Mouse (Mus musculus) heart, embryonic 13.5 days (tissue): ENCODE measurements around the gene Gm648. TPM values are rescaled to one million over a fixed set of nuclear protein-coding genes. Genes with fewer than 3 reads are reported as not detected.
"Not testable (repeated sequence)": the region's sequence is repeated elsewhere in the genome, so short reads cannot be mapped to it uniquely, and the experiment has no call there.

Experiments used
- ATAC-seq: fragments of 200-750 bp; cut with Nextera tagmentation; 2 replicates; pipeline ENCODE4 v1.8.0; 2017; ENCODE audit warnings: moderate TSS enrichment; ENCODE audit not compliant: insufficient number of reproducible peaks, low FRiP score, low TSS enrichment; ENCODE audit errors: extremely low read depth
- H3K27ac ChIP-seq: fragments of 300-500 bp; sonication (generic); replicated peaks from 2 replicates; pipeline ENCODE4 v1.5.1; 2015; ENCODE audit warnings: moderate library complexity, mild to moderate bottlenecking, inconsistent platforms
- H3K27me3 ChIP-seq: fragments of 300-500 bp; sonication (generic); replicated peaks from 2 replicates; pipeline ENCODE4 v1.6.1; 2015; ENCODE audit warnings: mild to moderate bottlenecking, inconsistent platforms
- H3K36me3 ChIP-seq: fragments of 300-500 bp; sonication (generic); 2 replicates; pipeline ENCODE4 v1.6.1; 2015; ENCODE audit warnings: mild to moderate bottlenecking, inconsistent platforms
- H3K4me1 ChIP-seq: fragments of 300-500 bp; sonication (generic); 2 replicates; pipeline ENCODE4 v1.6.1; 2015; ENCODE audit warnings: inconsistent platforms
- H3K4me2 ChIP-seq: fragments of 300-500 bp; sonication (generic); 2 replicates; pipeline ENCODE4 v1.6.1; 2015; ENCODE audit warnings: inconsistent platforms, mild to moderate bottlenecking, moderate library complexity
- H3K4me3 ChIP-seq: fragments of 300-500 bp; sonication (generic); 2 replicates; pipeline ENCODE4 v1.5.1; 2015; ENCODE audit warnings: moderate library complexity, mild to moderate bottlenecking, inconsistent platforms
- H3K9ac ChIP-seq: fragments of 300-500 bp; sonication (generic); 2 replicates; pipeline ENCODE4 v1.6.1; 2015; ENCODE audit warnings: inconsistent platforms, mild to moderate bottlenecking, moderate library complexity
- H3K9me3 ChIP-seq: fragments of 300-500 bp; sonication (generic); 2 replicates; pipeline ENCODE4 v1.6.1; 2016; ENCODE audit warnings: inconsistent platforms
- WGBS: fragments of 180-500 bp; shearing (Covaris S2); methylation state at CpG from one replicate; pipeline ENCODE4 v1.1.7; 2015; ENCODE audit warnings: mixed read lengths; 5-methylcytosine and 5-hydroxymethylcytosine counted together
- polyA plus RNA-seq: library from polyadenylated mRNA; unstranded; fragments of >200 nt; fragmentation: Nextera tagmentation; extraction: Ambion mirVana; gene quantifications from 2 replicates; pipeline ENCODE4 v1.2.1, GENCODE M21; 2015

Gm648 gene
- not detected in 2 replicates for polyA plus RNA-seq

DNA sequence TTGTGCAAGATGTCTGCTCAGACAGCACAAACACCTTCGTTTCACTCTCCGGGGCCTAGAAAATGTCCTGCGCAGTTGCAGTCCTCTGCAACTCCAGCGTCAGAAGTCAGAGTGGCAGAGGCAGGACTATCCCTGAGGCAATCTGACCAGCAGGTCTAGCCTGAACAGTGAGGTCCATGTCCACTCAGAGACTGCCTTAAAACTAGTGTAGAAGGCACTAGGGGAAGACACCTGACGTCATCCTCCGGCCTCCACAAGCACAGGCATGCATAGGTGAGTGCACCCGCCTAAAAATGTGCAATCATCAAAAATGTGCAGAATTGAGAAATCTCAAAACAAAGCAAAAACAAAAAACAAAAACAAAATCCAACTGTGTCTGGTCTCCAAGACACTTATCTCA, at the start of gene Gm648:
Gene Gm648 (minus strand): TSS at position 101 of the 400 bp plus-strand sequence.
- ATAC-seq = no peak
- 82% methylated on average over 7 of the region's 7 CpGs for WGBS

GRCm38 (mm10) chrX:56597887-56598640, 48.7 kb upstream of the Gm648 start, which contains the start of gene Mmgt1:
Gene Mmgt1 (minus strand): TSS chrX:56598069.
- H3K27ac ChIP-seq = peak within 1 kb of the TSS; percentile 76
- H3K4me3 ChIP-seq = peak within 1 kb of the TSS; percentile 78
- peak within 1 kb of the TSS; percentile 68 for H3K4me2 ChIP-seq
- H3K27me3 ChIP-seq = no peaks in the 10 kb centered on the region
- WGBS = 6% methylated on average over 39 of the region's 44 CpGs
- H3K9ac ChIP-seq = peak within 1 kb of the TSS; percentile 89
- ATAC-seq = peak; percentile 92
- H3K36me3 ChIP-seq = no peaks in the 10 kb centered on the region
- H3K9me3 ChIP-seq = no peaks in the 10 kb centered on the region
- H3K4me1 ChIP-seq = peaks cover 7% of the 10 kb centered on the region

More for the DNA sequence above, at the start of gene Gm648:
- Histone ChIP-seq H3K27me3 (no peaks in the 10 kb centered on the region), H3K4me3 (no peak within 1 kb of the TSS), H3K4me2 (no peak within 1 kb of the TSS), H3K9ac (no peak within 1 kb of the TSS), H3K36me3 (no peaks in the 10 kb centered on the region), H3K27ac (no peak within 1 kb of the TSS), H3K4me1 (no peaks in the 10 kb centered on the region), H3K9me3 (no peaks in the 10 kb centered on the region)

- H3K27me3 ChIP-seq = no peaks in the 10 kb centered on the region
- H3K4me1 ChIP-seq = peaks cover 7% of the 10 kb centered on the region
- peak overlapping the region; percentile 89 for H3K9ac ChIP-seq
- H3K9me3 ChIP-seq = no peaks in the 10 kb centered on the region
- H3K4me2 ChIP-seq = peak overlapping the region; percentile 67
- H3K4me3 ChIP-seq = peak overlapping the region; percentile 78
- no peaks in the 10 kb centered on the region for H3K36me3 ChIP-seq
- 10% methylated on average over 25 of the region's 25 CpGs for WGBS
- peak; percentile 27; the same call in 1 of the 2 replicates for ATAC-seq
- H3K27ac ChIP-seq = peak overlapping the region; percentile 76
These were observed 47.9 kb upstream of the Gm648 start for GRCm38 (mm10) chrX:56597219-56597886.

DNA sequence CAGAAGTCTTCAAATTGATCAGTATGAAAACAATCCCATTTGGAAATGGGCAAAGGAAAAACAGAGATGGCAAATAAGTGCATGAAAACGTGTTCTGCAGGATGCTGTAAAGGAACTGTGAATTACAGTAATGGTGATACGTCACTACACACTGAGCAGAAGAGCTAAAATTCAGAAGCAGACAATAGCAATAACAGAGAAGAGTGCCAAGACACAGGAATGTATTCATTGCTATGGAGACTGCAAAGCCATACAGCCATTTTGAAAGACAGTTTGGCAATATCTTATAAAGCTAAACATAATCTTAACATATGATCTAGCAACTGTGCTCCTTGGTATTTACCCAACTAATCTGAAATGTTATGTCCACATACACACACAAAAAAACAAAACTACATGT, 28.8 kb upstream of the Gm648 start:
- no peak overlapping the region for H3K4me2 ChIP-seq
- H3K9me3 ChIP-seq = no peaks in the 10 kb centered on the region
- H3K27ac ChIP-seq = no peak overlapping the region
- H3K4me1 ChIP-seq = no peaks in the 10 kb centered on the region
- H3K27me3 ChIP-seq = no peaks in the 10 kb centered on the region
- ATAC-seq = no peak
- 66% methylated on average over 2 of the region's 2 CpGs for WGBS
- no peak overlapping the region for H3K4me3 ChIP-seq
- H3K36me3 ChIP-seq = no peaks in the 10 kb centered on the region
- no peak overlapping the region for H3K9ac ChIP-seq

GRCm38 (mm10) chrX:56572465-56572864, 23.1 kb upstream of the Gm648 start:
- Histone ChIP-seq H3K4me2 (no peak overlapping the region), H3K9ac (no peak overlapping the region), H3K9me3 (no peaks in the 10 kb centered on the region), H3K27me3 (no peaks in the 10 kb centered on the region), H3K27ac (no peak overlapping the region), H3K4me1 (no peaks in the 10 kb centered on the region), H3K4me3 (no peak overlapping the region), H3K36me3 (no peaks in the 10 kb centered on the region)
- ATAC-seq = no peak
- WGBS = 16% methylated on average over 6 of the region's 6 CpGs

GRCm38 (mm10) chrX:56553584-56553983, 4.2 kb upstream of the Gm648 start:
- WGBS = 74% methylated on average over 3 of the region's 3 CpGs

GRCm38 (mm10) chrX:56537162-56537561, 12.2 kb downstream of the Gm648 start:
- H3K36me3 ChIP-seq = no peaks in the 10 kb centered on the region
- H3K27me3 ChIP-seq = no peaks in the 10 kb centered on the region
- H3K9me3 ChIP-seq = no peaks in the 10 kb centered on the region
- no peak overlapping the region for H3K4me2 ChIP-seq
- 53% methylated on average over 4 of the region's 4 CpGs for WGBS
- ATAC-seq = no peak
- no peaks in the 10 kb centered on the region for H3K4me1 ChIP-seq
- H3K9ac ChIP-seq = no peak overlapping the region
- H3K4me3 ChIP-seq = no peak overlapping the region
- H3K27ac ChIP-seq = no peak overlapping the region

More at GRCm38 (mm10) chrX:56553584-56553983, 4.2 kb upstream of the Gm648 start:
- Histone ChIP-seq H3K27me3 (no peaks in the 10 kb centered on the region), H3K9ac (no peak overlapping the region), H3K9me3 (no peaks in the 10 kb centered on the region), H3K4me2 (no peak overlapping the region), H3K27ac (no peak overlapping the region), H3K36me3 (no peaks in the 10 kb centered on the region), H3K4me3 (no peak overlapping the region), H3K4me1 (no peaks in the 10 kb centered on the region)
- no peak for ATAC-seq

DNA sequence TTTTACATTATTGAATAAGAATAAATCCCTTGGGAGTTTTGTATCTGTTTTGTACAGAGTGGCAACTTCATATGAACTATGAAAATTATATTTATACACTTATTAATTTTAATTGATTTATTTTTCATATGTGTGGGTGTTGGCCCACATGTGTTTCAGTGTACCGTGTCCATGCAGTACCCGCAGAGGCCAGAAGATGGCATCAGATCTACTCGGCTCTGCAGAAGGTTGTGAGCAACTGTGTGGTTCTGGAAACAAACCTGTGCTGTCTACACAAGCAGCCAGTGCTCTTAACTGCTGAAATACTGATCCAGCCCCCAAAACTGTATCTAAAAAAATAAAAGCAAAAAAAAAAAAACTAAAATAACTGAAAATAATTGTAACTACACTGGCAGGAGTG, 18.1 kb downstream of the Gm648 start:
- Histone ChIP-seq H3K9me3 (no peaks in the 10 kb centered on the region), H3K9ac (no peak overlapping the region), H3K27me3 (no peaks in the 10 kb centered on the region), H3K4me3 (no peak overlapping the region), H3K4me1 (no peaks in the 10 kb centered on the region), H3K36me3 (no peaks in the 10 kb centered on the region), H3K27ac (no peak overlapping the region), H3K4me2 (no peak overlapping the region)
- whole genome bisulfite sequencing = 5% methylated on average over 3 of the region's 3 CpGs
- ATAC-seq = no peak

DNA sequence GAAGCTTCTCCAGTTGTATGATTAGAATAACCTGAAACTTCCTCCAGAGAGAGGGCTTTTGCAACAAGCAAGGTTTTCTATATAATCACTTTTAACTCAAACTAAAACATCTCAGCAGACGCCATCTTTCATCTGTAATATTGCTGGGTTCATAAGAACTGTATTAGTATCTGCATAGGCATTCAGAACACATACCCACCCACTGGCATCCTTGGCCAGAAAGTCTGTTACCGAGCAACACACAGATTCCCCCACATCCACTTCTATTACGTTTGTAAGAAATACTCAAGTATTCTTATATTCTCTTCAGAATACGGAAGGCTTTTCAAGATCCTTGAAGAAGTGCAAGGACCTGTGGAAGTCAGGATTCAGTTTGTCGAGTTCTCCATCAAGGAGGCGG, 25.0 kb downstream of the Gm648 start, which contains the start of gene Gm10477:
Gene Gm10477 (plus strand): TSS at position 301 of the 400 bp plus-strand sequence.
- H3K9me3 ChIP-seq, H3K4me1 ChIP-seq, H3K36me3 ChIP-seq, H3K27me3 ChIP-seq, H3K4me2 ChIP-seq, H3K9ac ChIP-seq, H3K27ac ChIP-seq, H3K4me3 ChIP-seq, ATAC-seq: not testable (repeated sequence)
- WGBS = 71% methylated on average over 6 of the region's 6 CpGs

DNA sequence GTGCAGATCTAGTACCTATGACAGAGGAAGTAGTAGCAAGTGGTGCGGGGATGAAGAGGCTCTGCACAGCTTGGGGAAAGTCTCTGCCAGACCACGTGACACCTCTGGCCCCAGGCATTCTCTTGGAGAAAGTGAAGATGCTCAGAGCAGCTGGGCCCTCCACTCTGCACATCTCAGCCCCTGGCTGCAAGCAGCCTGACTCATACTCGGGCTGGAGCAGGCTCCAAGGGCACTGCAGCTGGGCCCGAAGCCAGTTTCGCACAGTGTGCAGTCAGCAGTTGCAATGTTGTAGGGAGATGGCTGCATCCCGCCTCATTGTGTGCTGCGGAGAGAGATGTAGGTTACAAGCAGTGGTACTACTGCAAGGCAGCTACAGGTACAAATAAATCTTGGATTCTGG, 52.2 kb downstream of the Gm648 start:
- no peaks in the 10 kb centered on the region for H3K9me3 ChIP-seq
- peaks cover 23% of the 10 kb centered on the region for H3K36me3 ChIP-seq
- no peaks in the 10 kb centered on the region for H3K27me3 ChIP-seq
- 79% methylated on average over 7 of the region's 7 CpGs for WGBS
- H3K4me3 ChIP-seq = no peak overlapping the region
- no peaks in the 10 kb centered on the region for H3K4me1 ChIP-seq
- no peak overlapping the region for H3K9ac ChIP-seq
- no peak overlapping the region for H3K27ac ChIP-seq
- H3K4me2 ChIP-seq = no peak overlapping the region
- no peak for ATAC-seq
